Mouse (Mus musculus) layer of hippocampus, postnatal 36 days (tissue): ENCODE data around the gene Engase. TPM values are rescaled to one million over a fixed set of nuclear protein-coding genes. Genes with fewer than 3 reads are reported as not detected.

Experiments
- DNase-seq, 2 experiments: peaks; one replicate each; pipeline ENCODE4 v3.0.0; 2022
- total RNA-seq, 2 experiments: library from RNA; stranded (reverse); gene quantifications; 2 replicates each; pipeline ENCODE4 v1.2.3; 2021

Engase gene
- total RNA-seq, 2 experiments from 2014 or later, result 15.2 to 15.5 TPM

DNA sequence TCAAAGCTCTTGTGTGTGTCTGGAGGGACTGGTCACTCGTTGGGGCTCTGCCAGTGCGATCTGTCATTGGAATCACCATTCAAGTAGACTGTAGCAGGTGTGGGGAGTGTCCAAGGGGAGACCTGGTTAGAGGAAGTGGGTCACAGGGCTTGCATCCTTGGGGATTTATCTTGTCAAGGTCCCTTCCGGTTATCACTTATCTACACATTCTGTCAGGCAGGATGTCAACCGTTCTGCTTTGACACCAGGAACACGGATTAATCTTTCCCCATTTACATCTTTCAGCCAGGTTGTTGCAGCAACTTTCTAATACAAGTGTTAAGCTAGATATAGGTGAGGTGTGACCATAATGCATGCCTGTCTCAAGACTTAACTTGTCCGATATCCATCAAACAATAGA is 20.8 kb upstream of the Engase start:
- DNase-seq, result no peak

DNA sequence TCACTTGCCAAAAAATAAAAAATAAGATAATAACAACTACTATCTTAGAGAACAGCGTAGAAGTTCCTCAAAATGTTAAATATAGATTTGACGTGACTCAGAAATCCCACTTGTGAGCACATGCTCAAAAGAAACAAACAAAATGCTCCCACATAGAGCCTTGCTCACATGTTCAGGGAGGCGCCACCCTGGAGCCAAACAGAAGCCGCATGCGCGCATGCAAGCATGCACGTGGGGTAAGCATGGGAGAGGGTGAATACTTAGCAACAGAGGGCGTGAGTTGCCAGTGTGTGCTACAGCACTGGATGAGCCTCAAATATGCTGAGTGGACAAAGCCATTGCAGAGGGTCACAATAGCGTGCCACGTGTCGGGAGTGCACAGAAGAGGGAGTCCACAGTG is 19.7 kb upstream of the Engase start:
- DNase-seq, result peak; percentile 38 to 58

DNA sequence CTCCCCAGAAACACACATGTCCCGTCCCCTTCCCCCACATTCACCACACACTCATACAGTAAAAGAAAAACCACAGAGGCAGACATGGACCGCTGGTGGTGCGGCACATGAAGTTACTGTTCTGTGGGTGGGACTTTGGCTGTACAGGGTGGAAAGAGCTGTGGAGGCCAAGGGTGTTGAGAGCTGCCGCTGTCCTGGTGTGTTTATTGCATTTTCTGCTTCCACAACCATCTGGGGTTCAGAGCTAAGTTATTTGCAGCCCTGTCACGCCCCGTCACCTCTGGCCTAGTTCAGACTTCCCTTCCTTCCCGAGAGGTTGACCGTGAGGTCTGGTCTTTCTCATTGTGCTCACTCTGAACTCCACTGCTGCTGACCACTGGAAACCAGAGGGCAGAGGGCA is 17.6 kb upstream of the Engase start:
- no peak for DNase-seq

DNA sequence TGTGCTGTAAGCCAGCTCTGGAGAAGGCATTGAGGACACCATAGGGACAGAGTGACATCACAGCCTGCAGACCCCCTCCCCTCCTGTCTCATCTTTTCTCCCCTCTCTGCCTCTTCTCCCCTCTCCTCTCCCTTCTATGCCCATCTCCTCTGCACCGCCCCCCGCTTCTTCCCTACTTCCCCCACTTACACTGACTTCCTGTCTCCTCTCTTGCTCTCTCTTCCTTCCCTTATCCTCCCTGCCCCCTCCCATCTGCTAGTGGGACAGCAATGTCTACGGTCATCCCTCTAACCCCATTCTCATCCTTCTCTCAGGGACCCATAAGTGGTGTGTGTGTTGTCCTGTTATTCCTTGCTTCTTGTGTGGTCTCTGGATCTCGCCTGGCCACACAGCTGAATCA is 17.1 kb upstream of the Engase start:
- no peak for DNase-seq

DNA sequence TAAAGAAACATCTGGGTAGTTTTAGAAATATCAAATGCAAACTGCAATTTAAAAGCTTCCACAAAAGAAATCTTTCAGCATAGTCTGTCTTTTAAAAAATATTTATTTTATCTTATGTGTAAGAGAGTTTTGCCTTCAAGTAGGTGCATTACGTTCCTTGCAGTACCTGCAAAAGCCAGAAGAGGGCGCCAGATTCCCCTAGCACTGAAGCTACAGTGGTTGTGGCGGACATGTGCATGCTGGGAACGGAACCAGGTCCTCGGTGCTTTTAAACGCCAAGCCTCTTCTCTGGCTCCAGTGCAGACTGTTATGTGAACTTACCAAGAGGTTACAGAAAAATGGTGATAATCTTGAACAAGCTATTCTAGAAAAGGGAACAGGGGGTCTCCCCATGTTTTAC is 16.3 kb upstream of the Engase start:
- no peak for DNase-seq

DNA sequence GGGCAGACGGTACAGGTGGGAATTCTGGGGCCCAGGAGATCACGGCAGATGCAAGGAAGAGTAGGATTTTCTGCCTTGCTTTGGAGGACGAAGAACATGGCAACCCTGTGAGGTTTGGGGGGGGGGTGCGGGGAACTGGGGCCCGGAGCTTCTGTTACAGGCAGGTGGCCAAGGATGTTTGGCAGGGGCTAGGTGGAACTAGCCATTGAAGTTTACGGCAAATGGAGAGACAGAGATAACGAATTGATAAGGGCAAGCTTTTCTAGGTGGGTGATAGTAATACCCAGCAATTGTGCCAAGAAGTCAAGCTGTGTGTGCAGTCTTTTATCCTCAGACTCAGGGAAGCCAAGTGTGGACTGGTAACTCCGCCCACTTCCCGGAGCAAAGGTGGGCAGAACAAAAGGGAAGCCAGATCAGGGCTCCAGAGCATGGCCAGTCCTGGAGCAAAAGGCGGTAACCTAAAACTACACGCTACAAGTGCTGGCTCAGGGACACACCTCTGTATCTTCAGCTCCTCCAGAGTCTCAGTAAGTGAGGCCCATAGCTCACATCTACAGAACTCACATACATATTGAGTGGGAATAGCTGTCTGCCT is 9.1 kb upstream of the Engase start:
- no peak for DNase-seq

DNA sequence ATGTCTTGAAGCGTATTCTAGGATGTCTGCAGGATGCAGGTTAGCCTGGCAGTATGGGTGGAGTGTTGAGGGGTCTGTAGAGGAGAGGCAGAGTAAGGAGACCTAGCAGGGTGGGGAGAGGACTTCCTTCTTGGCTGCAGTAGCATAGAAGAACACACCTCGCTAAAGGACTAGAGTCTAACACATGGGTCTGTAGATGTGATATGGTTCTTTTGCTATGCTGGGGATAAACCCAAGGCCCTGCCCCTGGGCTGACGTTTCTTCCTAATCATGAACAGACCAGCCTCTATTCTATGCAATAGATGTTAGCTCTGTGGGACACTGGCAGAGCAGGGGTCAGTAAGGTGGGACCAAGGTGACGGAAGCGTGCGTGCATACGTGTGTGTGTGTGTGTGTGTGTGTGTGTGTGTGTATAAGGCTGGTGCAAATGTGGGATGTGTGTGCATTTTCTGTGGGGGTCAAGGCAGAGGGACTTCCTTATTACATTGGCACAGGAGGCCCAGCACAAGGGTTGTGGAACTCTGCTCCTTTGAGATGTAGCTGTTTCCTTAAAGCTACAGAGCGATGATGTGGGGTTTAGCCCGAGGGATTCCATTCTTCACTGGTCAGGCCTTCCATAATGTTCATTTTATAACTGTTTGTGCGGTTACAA is 7.0 kb upstream of the Engase start:
- DNase-seq, result no peak

DNA sequence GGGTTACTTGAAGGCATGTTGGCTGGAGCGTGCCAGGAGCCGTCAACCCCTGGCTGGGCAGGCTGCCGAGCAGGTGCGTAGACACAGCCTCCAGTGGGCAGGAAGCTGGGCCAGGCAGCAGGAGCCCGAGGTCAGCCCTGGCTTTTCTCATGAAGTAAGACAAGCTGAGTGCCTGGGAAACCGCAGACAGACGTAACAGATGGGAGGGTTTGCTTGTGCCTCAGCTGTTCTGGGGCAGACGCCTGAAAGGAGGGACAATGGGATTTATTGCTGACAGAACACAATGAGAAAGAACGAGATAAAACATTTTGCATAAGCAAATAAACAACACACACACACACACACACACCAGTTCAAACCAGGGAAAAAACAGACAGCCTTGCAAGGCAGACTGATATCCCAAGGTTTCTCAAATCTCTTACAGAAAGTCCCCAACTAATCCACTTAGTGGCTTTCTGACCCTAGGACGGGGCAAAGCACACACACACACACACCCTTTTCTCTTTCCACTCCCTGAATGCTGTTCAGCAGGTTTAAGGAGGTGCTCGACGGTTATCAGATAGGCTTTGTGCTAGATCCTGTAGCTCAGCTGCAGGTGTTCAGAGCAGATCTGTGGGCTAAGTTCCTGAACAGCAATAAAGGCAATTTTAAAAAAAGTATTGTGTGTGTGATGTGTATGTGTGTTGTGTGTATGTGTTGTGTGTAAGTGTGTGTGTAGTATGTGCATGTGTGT is 6.2 kb upstream of the Engase start:
- DNase-seq, result no peak

DNA sequence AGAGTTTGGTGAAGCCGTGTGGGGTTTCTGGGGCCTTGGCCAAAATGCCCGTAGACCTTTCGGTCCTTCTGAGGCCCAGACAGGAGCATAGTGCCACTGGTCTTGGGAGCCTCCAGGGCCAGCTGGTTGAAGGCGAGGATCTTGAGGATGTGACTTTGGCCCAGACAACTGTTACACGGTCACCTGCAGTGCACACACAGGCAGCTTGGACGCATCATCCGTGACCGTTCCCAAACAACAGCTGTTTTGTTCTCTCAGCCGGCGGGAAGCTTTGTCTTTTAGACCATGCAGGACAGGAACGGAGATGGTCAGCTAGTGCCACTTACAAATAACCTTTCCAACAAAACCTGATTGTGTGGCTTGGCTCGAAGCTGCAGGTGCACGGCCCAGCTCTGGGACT is 5.0 kb upstream of the Engase start:
- DNase-seq, result no peak

DNA sequence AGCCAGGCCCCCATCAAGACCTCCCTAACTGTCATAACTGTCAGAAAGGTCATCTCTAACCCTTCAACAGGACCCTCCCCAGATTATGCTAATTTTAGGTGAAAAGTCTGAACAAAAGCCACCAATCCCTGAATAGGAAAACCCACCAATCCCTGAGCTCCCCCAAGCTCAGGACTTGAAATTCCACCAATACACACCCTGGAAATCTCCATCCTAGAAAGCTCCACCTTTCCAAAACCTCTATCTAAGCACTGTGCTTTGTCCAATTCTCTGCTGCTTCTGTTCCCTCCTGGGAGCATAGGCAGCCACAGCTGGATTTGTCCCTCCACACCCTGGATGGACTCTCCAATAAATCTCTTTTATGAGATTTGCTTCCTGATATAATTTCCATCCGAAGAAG is 3.5 kb upstream of the Engase start:
- no peak for DNase-seq

DNA sequence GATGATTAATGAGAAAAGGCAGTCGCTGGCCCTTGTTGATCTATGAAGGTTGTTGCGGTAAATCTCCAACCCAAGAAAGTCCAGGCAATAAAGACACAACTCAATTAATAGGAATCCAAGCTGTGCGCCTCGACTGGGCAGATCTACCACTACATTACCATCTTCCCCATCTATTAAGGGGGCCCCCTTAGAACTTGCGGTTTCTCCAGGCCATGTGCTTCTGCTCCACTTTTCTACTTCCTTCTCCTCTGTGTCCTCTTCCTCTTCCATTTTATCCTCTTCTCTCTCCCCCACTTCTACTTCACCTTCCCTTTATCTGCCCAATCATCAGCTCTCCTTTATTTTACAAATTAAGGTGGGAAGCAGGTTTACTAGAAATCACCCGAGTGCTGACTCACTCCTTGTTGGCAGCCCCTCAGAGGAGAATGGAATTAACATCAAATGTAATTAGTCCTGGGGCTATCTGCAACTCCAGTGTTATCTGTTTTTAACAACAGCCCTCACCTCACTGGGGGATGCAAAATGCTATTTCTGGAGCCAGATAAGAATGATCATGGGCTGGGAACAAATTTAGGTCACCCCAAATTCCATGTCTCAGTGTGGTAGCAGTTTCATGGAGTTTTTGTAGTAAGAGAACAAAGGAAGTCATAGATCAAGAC is 2.7 kb upstream of the Engase start:
- no peak for DNase-seq

DNA sequence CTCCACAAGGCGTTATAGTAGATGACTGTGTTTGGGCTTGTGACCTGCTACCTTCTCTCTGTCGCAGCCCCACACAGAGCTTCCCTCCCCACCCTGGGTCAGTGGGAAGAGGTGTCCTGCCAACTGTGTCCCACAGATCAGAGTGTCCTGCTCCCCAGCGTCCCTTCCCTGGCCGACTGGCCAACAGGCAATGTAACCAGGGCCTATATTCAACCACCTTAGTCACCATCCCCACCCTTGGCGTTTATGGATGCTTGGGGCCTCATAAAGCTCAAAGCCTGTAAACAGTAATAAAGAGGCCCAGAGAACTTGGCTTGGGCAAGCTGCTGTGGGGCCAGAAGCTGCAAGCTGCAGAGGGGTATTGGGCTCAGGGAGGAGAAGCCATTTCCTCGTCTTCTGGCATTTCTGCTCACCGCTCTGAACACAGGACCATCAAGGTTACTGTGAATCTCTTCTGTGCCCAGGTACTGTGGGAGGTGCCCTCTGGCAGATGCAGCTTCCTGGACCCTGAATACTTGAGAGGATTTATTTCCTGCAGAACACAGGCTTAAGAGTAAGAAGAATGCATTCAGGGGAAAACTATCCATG is 1.0 kb upstream of the Engase start:
- DNase-seq, result no peak

DNA sequence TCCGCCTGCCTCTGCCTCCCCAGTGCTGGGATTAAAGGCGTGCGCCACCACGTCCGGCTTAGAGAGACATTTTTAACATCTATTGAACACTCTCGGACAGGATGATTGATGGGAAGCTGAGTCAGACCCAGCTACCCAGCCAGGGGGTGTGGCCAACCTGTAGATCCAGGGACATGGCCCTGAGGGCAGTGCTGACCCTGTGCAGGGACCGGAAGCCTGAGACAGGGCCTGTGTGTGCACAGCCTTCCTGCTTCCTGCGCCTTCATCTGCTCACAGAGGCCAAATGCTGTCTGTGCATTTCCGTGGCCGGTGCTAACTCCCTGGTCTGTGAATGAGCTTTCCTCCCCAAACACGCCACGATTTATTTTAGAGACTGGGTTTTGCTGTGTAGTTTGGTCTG is 3.1 kb downstream of the Engase start:
- DNase-seq, result no peak

DNA sequence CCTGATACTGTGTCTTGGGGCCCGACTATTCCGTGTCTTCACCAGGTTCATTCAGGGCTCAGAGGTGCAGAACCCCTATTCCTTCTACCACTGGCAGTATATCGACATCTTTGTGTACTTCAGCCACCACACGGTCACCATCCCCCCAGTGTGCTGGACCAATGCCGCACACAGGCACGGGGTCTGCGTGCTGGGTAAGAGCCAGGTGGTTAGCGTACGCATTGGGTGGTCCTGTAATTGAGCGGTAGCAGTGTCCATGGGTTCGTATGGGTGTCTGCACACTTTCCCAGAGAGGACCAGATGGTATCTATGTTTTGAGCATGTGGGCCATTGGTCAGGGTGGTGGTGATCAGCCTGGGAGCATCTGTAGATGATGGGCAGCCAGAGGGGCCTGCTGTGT is 4.6 kb downstream of the Engase start:
- no peak for DNase-seq

DNA sequence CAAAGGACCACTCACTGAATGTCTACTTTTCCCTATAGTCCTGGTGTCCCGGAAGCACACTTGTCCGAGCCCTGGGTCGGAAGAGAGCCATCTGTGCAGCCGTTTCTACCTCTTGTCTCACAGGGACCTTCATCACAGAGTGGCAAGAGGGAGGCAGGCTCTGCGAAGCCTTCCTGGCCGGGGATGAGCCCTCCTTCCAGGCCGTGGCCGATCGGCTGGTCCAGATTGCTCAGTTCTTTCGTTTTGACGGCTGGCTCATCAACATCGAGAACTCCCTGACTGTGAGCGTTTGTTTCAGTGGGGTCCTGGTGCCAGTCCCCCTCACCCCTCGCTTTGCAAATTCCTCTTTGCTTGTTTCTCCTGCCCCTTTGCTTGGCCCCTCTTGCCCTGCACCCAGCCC is 5.1 kb downstream of the Engase start:
- DNase-seq, result no peak

DNA sequence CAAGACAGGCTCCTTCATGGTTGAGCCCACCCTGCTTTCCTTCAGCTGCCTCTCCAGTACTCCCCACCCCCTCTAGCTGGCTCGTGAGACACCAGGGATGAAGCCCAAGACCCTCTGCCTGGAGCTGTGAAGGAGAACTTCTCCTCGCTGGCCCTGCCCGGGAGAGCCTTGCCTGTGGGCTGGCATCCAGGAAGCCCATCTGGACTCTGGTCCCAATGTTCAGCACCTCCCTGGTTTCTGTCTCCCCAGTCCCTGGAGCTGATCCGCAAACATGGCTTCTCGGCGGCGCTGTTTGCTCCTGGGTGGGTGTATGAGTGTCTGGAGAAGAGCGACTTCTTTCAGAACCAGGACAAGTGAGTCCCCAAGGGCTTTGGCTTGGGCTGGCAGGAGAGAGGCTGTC is 7.5 kb downstream of the Engase start:
- DNase-seq, result no peak

DNA sequence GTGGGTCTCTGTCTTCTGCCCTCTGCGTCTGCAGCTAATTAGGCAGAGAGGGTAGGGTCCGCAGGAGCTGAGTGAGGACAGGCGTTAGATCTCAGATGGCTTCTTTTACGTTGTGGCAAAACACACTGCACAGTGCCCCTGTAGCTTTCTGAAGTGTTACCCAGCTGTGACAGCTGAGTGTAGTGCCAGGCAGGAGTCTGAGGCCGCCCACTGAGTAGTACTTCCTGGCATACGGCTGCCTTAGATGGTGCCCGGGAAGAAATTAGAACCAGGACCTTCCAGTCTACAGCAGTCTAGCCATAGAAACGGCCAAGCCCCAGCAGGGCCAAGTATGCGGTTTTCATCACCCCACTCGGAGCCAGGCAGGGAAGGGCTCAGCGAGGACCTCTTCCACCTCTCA is 8.7 kb downstream of the Engase start:
- no peak for DNase-seq

DNA sequence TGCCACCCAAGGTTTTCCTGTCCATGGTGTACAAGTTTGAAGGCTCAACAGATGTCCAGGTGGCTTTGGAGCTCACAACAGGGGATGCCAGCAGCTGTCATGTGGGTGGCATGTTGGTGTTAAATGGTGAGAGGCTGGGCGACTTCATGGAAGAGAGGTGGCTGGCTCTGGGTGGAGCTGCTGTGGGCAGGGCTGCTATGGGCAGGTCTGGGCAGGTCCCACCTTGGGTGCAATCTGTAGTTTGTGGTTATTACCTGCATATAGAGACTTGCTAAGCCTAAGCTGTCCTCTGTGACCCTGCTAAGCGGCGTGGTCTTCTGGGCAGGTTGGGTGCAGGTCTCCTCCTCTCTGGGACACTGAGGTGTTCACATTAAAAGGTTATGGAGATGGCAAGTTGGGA is 9.2 kb downstream of the Engase start:
- no peak for DNase-seq

DNA sequence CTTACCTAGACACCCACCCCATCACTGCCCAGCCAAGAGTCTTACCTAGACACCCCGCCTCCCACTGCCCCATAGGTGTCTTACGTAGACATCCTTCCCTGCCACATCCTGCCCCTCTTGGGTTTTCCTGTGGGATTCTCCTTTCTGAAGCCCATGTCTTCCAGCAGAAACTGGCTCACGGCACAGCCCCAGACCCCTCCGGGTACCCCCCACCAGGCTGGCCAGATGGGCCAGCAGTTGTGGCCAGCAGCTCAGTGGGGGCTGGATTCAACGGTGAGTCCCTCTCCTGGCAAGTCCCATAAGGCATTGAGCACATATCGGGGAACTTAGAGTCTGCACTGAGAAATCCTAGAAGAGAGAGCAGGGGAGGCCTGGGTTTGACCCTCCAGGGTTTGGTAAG is 9.7 kb downstream of the Engase start:
- no peak for DNase-seq

DNA sequence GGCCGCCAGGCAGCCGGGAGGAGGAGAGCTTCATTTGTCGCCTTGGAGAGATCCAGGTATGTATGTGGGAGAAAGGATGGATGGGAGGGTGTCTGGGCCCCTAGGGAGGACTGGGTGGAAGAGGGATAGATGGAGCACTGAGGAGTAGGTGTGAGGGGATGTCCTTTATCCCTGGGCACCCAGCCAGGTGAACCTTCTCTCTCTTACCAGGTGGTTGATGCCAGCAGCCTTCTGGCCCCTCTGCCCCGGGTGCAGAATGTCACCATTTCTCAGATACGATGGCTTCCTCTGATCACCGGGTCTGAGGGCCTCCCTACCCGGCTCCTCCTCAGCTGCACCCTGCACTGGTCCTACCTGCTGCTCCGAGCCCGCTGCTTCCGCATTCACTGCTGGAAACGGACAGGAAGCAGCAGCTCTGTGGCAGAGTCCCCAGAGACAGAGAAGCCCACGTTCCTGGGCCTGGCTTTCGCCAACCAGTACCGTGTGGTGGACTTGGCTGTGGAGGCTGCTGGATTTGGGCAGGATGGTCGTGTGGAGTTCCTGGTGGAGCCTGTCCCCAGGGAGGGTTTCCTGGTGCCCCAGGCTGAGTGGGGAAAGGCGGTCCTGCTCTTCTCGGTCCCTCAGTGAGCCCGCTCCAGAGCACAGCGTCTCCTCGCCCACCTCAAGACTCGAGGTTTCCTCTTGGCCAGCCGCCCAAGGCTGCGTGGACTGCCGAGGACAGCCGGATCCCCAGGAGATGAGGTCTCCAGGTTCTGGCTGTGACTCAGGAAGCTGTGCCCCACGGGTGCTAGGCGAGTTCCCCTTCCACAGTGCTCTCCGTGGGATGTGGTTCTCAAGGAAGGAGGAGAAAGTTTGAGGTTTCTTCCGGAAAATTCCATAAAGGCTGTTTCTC is 10.5 kb downstream of the Engase start:
- DNase-seq, result no peak

DNA sequence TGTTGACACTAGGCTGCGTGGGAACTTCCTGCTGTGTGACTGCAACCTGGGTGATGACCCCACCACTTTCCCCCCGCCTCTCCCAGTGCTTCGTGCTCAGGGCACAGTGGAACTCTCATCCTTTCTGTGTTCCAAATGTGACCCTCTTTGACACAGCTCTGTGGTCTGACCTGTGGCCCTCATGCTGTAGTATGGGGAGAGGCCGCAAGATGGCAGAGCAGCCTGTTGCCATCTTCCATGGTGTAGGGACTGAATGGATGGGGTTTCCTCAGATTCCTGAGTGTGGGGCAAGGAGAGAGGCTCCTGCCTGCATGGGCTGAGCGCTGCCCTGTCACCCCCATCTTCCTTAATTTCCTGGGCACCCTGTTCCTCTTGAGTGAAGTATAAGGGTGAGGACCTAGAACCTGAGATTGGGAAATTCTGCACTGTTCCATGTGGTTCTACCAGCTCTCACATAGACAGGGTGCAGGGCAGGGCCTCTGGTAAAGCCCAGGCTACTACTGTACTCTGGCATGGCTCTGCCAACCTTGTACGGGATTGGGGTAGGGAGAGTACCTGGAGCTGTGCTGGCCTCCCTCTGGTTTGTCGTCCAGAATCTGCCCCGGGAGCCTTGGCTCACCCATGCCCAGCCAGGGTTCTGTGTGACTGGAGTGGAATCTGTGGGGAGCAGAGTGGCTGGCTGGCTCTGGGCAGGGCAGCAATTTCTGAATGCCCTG is 11.7 kb downstream of the Engase start:
- DNase-seq, result no peak

DNA sequence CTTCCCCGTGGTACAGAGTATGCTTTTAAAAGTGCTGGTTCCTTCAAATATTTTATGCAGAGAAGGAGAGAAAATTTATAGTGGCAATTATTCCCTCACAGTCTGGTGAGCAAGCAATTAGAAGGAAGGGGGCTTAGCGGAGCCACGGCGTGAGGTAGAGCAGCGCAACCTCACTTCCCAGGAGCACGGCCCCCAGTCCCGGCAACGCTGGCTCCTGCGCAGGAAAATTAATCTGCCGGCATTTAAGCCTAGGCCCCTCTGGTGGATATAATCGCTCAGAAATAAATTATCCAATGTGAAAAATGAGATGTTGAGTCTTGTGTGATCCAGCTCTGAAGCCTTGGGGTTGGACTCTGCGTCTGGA is 12.3 kb downstream of the Engase start:
- DNase-seq, result no peak
